25 mouse cellular contexts compared by ENCODE assay signal in the genomic region with DNA sequence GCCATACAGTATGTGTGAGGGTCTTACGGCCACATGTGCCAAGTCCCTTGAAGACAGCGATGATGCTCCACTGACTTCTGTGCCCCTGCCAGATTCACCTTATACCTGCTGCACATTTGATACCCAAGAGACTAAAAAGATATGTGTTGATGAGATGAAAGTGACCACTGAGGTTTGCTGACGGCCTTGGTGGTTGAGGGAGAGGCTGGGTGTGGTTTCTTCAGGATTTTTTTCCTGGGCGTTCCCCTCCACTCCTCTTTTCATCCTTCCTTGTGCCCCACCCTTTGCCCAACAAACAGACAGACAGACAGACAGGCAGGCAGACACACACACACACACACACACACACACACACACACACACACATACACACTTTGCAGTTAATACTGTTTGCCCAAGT. TPM values are rescaled to one million over a fixed set of nuclear protein-coding genes. Genes with fewer than 3 reads are reported as not detected.
DNase-seq lines count a peak whose midpoint lies in the region; ATAC-seq lines count a peak whose summit lies in the region.
"Had no signal": no experiment of that assay in that cellular context is flagged by ENCODE, and none has a peak within 500 bp of the region (broad histone marks: within the 10 kb centered on the region; RNA-seq: fewer than 3 reads in every experiment).

No protein-coding gene starts in this region.

- no peak for ATAC-seq in midbrain, embryonic 11.5 days (ENCODE audit: low FRiP score)
- no peak for ATAC-seq in inflammation-experienced regulatory T-cells, adult 6 months
- ATAC-seq: forebrain, embryonic 14.5 days; intestine, embryonic 16.5 days; Patski had no signal

- H3K4me3 ChIP-seq in midbrain, embryonic 11.5 days (ENCODE audit: low read depth, low read length) = no peak overlapping the region
- no peak overlapping the region for H3K4me3 ChIP-seq in midbrain, embryonic 10.5 days
- H3K4me3 ChIP-seq: embryonic facial prominence, embryonic 15.5 days; erythroblast, embryonic 14.5 days; forebrain, embryonic 10.5 days; gastrocnemius, adult 2 months; heart, embryonic 10.5 days; heart, embryonic 15.5 days had no signal

- no peak overlapping the region for H3K27ac ChIP-seq in midbrain, embryonic 11.5 days (ENCODE audit: low read depth, low read length)
- H3K27ac ChIP-seq in midbrain, embryonic 10.5 days (replicated peaks) = no peak overlapping the region
- H3K27ac ChIP-seq: embryonic facial prominence, embryonic 15.5 days; forebrain, embryonic 10.5 days; gastrocnemius, adult 2 months; heart, embryonic 10.5 days; heart, embryonic 15.5 days; hindbrain, embryonic 14.5 days had no signal

- H3K4me2 ChIP-seq in midbrain, embryonic 11.5 days = no peak overlapping the region
- H3K4me2 ChIP-seq: embryonic facial prominence, embryonic 15.5 days; heart, embryonic 15.5 days; hindbrain, embryonic 14.5 days had no signal

- H3K4me1 ChIP-seq in midbrain, embryonic 11.5 days (ENCODE audit: control insufficient read depth, insufficient read depth, low read length) = no peaks in the 10 kb centered on the region
- no peaks in the 10 kb centered on the region for H3K4me1 ChIP-seq in midbrain, embryonic 10.5 days
- H3K4me1 ChIP-seq: embryonic facial prominence, embryonic 15.5 days; forebrain, embryonic 10.5 days; heart, embryonic 10.5 days; heart, embryonic 15.5 days had no signal

- no peaks in the 10 kb centered on the region for H3K27me3 ChIP-seq in midbrain, embryonic 11.5 days (ENCODE audit: control insufficient read depth, insufficient read depth, low read length)
- H3K27me3 ChIP-seq in midbrain, embryonic 10.5 days (ENCODE audit: low read depth, poor library complexity, severe bottlenecking) = no peaks in the 10 kb centered on the region
- H3K27me3 ChIP-seq: embryonic facial prominence, embryonic 15.5 days; heart, embryonic 15.5 days had no signal

- H3K9me3 ChIP-seq in midbrain, embryonic 11.5 days (ENCODE audit: control insufficient read depth, low read length) = no peaks in the 10 kb centered on the region
- H3K9me3 ChIP-seq in midbrain, embryonic 10.5 days (replicated peaks) = no peaks in the 10 kb centered on the region
- H3K9me3 ChIP-seq: embryonic facial prominence, embryonic 15.5 days; forebrain, embryonic 10.5 days; heart, embryonic 10.5 days; heart, embryonic 15.5 days had no signal

- DNase-seq in midbrain, embryonic 11.5 days (ENCODE audit: low spot score, missing footprints) = peak; percentile 2
- DNase-seq in midbrain, embryonic 10.5 days (ENCODE audit: low spot score) = no peak
- peak; percentile 33 to 44 for DNase-seq in CD8-positive naive resting alpha-beta T cell, adult 2 months (ENCODE audit: low read depth in 2 of 2, low spot score in 2 of 2)
- DNase-seq in ZHBTc4 (ENCODE audit: low read depth, low spot score) = peak; percentile 48
- no peak for DNase-seq in adrenal gland, adult 2 months
- DNase-seq in c-Kit-positive CD71-positive TER-119-positive erythroid progenitor cells, embryonic 14.5 days (ENCODE audit: low spot score) = no peak
- DNase-seq: adrenal gland, postnatal 25 days; cerebellum, adult 11 months; cerebellum, adult 8-10 months; cerebellum, postnatal 14 days; embryo, embryonic 11 days; gastrocnemius, adult 2 months; gastrocnemius, postnatal 25 days; heart, adult 11 months; heart, postnatal 14 days had no signal

- WGBS in midbrain, embryonic 11.5 days = 82% methylated on average over 4 of the region's 4 CpGs
- WGBS in midbrain, embryonic 10.5 days = 92% methylated on average over 4 of the region's 4 CpGs

- no peaks in the 10 kb centered on the region for H3K36me3 ChIP-seq in midbrain, embryonic 11.5 days (ENCODE audit: control insufficient read depth, insufficient read depth, low read length)
- no peaks in the 10 kb centered on the region for H3K36me3 ChIP-seq in midbrain, embryonic 10.5 days
- H3K36me3 ChIP-seq: embryonic facial prominence, embryonic 15.5 days; forebrain, embryonic 10.5 days; heart, embryonic 10.5 days; heart, embryonic 15.5 days had no signal

- no peak overlapping the region for H3K9ac ChIP-seq in midbrain, embryonic 11.5 days (ENCODE audit: low read length)
- H3K9ac ChIP-seq: embryonic facial prominence, embryonic 15.5 days; heart, embryonic 15.5 days; hindbrain, embryonic 14.5 days had no signal

RNA-seq across cellular contexts. Expression of gene Cox10, which starts 37.4 kb away (rescaled TPM):
- polyA plus RNA-seq in midbrain, embryonic 11.5 days (2014; fragmentation: Nextera tagmentation; extraction: Ambion mirVana) = 28.0 and 29.8 TPM in 2 replicates
- polyA plus RNA-seq in midbrain, embryonic 10.5 days (2016; fragmentation: Nextera tagmentation; extraction: Ambion mirVana) = 29.6 and 35.6 TPM in 2 replicates
- polyA plus RNA-seq in inflammation-experienced regulatory T-cells, adult 6 months (2017; shearing (Covaris generic)) = 10 to 100 TPM; 20.2 to 26.8 (median 21.7) TPM
- 10 to 100 TPM; 26.3 to 28.1 TPM for total RNA-seq in adrenal gland, adult 2 months (2021)
- polyA plus RNA-seq in adrenal gland, adult 2 months (2012; rRNA removed) = 19.6 and 21.2 TPM in 2 replicates

Comparison
In these comparisons a context has a peak if more than half of its experiments do, and no peak if none do; other contexts are left out.
1. DNase-seq: peak in midbrain, embryonic 11.5 days (single experiment), CD8-positive naive resting alpha-beta T cell, adult 2 months (2 of 2) and ZHBTc4 (single experiment); none in midbrain, embryonic 10.5 days (single experiment), adrenal gland, adult 2 months (single experiment) and c-Kit-positive CD71-positive TER-119-positive erythroid progenitor cells, embryonic 14.5 days (single experiment).